Mouse (Mus musculus) intestine, embryonic 16.5 days (tissue): ENCODE data around the gene Gprc5d. TPM values are rescaled to one million over a fixed set of nuclear protein-coding genes. Genes with fewer than 3 reads are reported as not detected.

ENCODE experiments used
- ATAC-seq: fragments of 200-750 bp; cut with Nextera tagmentation; 2 replicates; pipeline ENCODE4 v1.8.0; 2017; ENCODE audit warnings: moderate TSS enrichment, moderate library complexity
- H3K27ac ChIP-seq: fragments of 300-500 bp; sonication (generic); 2 replicates; pipeline ENCODE4 v1.5.1; 2014; ENCODE audit warnings: mild to moderate bottlenecking, low read length
- H3K27me3 ChIP-seq: fragments of 300-500 bp; sonication (generic); replicated peaks from 2 replicates; pipeline ENCODE4 v1.6.1; 2014; ENCODE audit warnings: low read length, control low read depth, mixed read lengths; ENCODE audit not compliant: control insufficient read depth, insufficient read depth
- H3K36me3 ChIP-seq: fragments of 300-500 bp; sonication (generic); 2 replicates; pipeline ENCODE4 v1.6.1; 2014; ENCODE audit warnings: low read length, control low read depth; ENCODE audit not compliant: control insufficient read depth, insufficient read depth
- H3K4me1 ChIP-seq: fragments of 300-500 bp; sonication (generic); 2 replicates; pipeline ENCODE4 v1.6.1; 2014; ENCODE audit warnings: low read length, control low read depth, mixed read lengths; ENCODE audit not compliant: control insufficient read depth, insufficient read depth
- H3K4me2 ChIP-seq: fragments of 300-500 bp; sonication (generic); 2 replicates; pipeline ENCODE4 v1.6.1; 2014; ENCODE audit warnings: low read depth, low read length, control low read depth
- H3K4me3 ChIP-seq: fragments of 300-500 bp; sonication (generic); 2 replicates; pipeline ENCODE4 v1.5.1; 2014; ENCODE audit warnings: mild to moderate bottlenecking, low read length
- H3K9ac ChIP-seq: fragments of 300-500 bp; sonication (generic); 2 replicates; pipeline ENCODE4 v1.6.1; 2014; ENCODE audit warnings: low read depth, low read length
- H3K9me3 ChIP-seq: fragments of 300-500 bp; sonication (generic); 2 replicates; pipeline ENCODE4 v1.6.1; 2016; ENCODE audit warnings: low read length, control low read depth; ENCODE audit not compliant: control insufficient read depth
- WGBS: fragments of 180-500 bp; shearing (Covaris S2); extraction: QIAGEN DNeasy Blood & Tissue Kit; methylation state at CpG from one replicate; pipeline ENCODE4 v1.1.7; 2014; 5-methylcytosine and 5-hydroxymethylcytosine counted together
- polyA plus RNA-seq: library from polyadenylated mRNA; unstranded; fragments of >200 nt; fragmentation: Nextera tagmentation; extraction: Ambion mirVana; gene quantifications from 2 replicates; pipeline ENCODE4 v1.2.1, GENCODE M21; 2015

The Gprc5d gene
- polyA plus RNA-seq, result 0.10 TPM in 2 replicates

DNA sequence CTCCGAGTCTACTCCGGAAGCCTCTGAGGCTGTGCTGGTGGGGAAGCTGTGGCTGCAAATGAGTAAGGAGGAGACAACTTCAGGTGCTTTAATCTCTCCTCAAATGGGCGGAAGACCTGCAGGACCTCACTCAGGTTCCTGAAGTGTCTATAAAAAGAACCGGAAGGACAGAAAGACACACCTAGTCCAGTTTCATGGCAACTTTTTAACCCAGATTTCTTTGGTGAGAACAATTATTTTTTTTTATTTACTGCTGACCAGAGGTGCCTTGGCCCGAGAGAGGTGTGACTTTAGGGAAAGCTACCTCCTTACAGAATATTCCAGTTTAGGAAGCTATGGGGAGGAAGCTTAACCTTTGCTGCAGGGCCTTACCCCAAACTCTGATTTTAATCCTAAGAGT is at the start of gene Gprc5d:
Gprc5d (minus strand) TSS at position 101 of the 400 bp plus-strand sequence.
- H3K36me3 ChIP-seq, result no peaks in the 10 kb centered on the region
- 88% methylated on average over 5 of the region's 5 CpGs for WGBS
- no peak within 1 kb of the TSS for H3K4me2 ChIP-seq
- no peak for ATAC-seq
- H3K4me1 ChIP-seq, result no peaks in the 10 kb centered on the region
- H3K27ac ChIP-seq, result no peak within 1 kb of the TSS
- no peak within 1 kb of the TSS for H3K4me3 ChIP-seq
- no peaks in the 10 kb centered on the region for H3K27me3 ChIP-seq
- no peaks in the 10 kb centered on the region for H3K9me3 ChIP-seq
- H3K9ac ChIP-seq, result no peak within 1 kb of the TSS

DNA sequence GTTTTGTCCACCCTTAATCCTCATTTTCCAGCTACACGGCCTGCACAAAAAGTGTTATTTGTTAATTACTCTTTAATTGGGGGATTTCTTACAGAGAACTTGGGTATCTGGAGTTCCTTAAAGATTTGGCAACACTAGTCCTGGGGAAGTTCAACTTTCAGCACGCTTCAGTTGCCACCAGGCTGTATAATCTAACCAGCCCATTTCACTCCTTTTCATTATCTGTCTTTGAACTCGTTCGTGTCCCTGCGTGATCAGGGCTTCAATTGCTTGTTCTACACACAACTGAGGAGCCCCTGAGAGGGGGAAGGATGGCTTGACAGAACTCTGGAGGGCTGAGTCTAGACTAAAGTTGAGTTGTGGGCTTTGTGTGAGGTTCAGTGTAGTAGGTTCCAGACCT is 48.6 kb upstream of the Gprc5d start:
- H3K27me3 ChIP-seq, result no peaks in the 10 kb centered on the region
- 51% methylated on average over 5 of the region's 5 CpGs for WGBS
- H3K9me3 ChIP-seq, result no peaks in the 10 kb centered on the region
- no peaks in the 10 kb centered on the region for H3K36me3 ChIP-seq
- peak overlapping the region; percentile 81 for H3K4me2 ChIP-seq
- peak overlapping the region; percentile 86; the same call in 1 of the 2 replicates for H3K9ac ChIP-seq
- no peak overlapping the region for H3K27ac ChIP-seq
- peaks cover 4% of the 10 kb centered on the region; the same call in 1 of the 2 replicates for H3K4me1 ChIP-seq
- ATAC-seq, result no peak
- H3K4me3 ChIP-seq, result peak overlapping the region; percentile 77

- Histone ChIP-seq H3K36me3 (no peaks in the 10 kb centered on the region), H3K9ac (no peak overlapping the region), H3K4me2 (peak overlapping the region; percentile 81; the same call in 1 of the 2 replicates), H3K4me3 (no peak overlapping the region), H3K27ac (no peak overlapping the region), H3K27me3 (no peaks in the 10 kb centered on the region), H3K9me3 (no peaks in the 10 kb centered on the region), H3K4me1 (peaks cover 4% of the 10 kb centered on the region; the same call in 1 of the 2 replicates)
- 86% methylated on average over 3 of the region's 3 CpGs for WGBS
- ATAC-seq, result no peak
Measured at GRCm38 (mm10) chr6:135166262-135166661, 48.2 kb upstream of the Gprc5d start.

DNA sequence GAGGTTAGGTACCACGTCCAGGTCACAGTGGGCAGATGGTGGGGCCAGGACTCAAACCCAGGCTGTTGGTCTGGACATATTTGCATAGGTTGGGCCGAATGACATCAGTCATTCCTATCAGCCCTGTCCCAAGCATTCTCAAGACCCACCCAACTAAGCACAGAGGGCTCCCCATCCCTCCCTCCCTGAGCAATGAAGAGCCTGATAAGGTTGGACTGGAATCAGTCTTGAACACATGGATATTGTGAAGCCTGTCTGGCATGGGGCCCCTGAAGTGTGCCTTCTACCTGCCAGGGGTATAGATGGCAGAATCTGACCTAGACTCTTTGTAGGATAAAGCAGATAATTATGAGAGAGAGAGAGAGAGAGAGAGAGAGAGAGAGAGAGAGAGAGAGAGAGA is 47.6 kb upstream of the Gprc5d start:
- Histone ChIP-seq H3K27ac (no peak overlapping the region), H3K36me3 (no peaks in the 10 kb centered on the region), H3K9ac (no peak overlapping the region), H3K4me2 (no peak overlapping the region), H3K4me1 (peaks cover 4% of the 10 kb centered on the region; the same call in 1 of the 2 replicates), H3K9me3 (no peaks in the 10 kb centered on the region), H3K4me3 (no peak overlapping the region), H3K27me3 (no peaks in the 10 kb centered on the region)
- WGBS, result 65% methylated on average over 2 of the region's 2 CpGs
- peak; percentile 6; the same call in 1 of the 2 replicates for ATAC-seq

- H3K9ac ChIP-seq, result no peak overlapping the region
- peaks cover 4% of the 10 kb centered on the region; the same call in 1 of the 2 replicates for H3K4me1 ChIP-seq
- no peak for ATAC-seq
- H3K9me3 ChIP-seq, result no peaks in the 10 kb centered on the region
- H3K4me3 ChIP-seq, result no peak overlapping the region
- H3K27ac ChIP-seq, result no peak overlapping the region
- no peak overlapping the region for H3K4me2 ChIP-seq
- H3K27me3 ChIP-seq, result no peaks in the 10 kb centered on the region
- 61% methylated on average over 3 of the region's 3 CpGs for WGBS
- no peaks in the 10 kb centered on the region for H3K36me3 ChIP-seq
Measured at GRCm38 (mm10) chr6:135165191-135165590, 47.1 kb upstream of the Gprc5d start.

DNA sequence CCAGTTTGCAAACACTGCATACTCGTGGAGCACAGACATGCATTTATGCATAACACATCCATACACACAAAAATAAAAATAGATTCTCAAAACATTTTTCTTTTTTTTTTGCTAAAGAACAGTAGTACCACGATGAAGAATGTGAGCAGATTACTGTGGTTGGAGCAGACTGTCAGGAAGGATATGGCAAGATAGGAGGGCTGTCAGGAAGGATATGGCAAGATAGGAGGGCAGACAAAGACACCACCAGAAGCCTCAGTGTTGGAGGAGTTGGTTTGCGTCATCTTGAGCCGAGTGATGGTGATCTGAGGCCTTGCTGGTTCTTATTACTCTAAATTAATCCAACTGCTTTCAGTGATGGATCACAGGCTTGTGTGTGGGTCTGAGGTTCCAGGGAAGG is 44.8 kb upstream of the Gprc5d start:
- H3K9me3 ChIP-seq, result no peaks in the 10 kb centered on the region
- no peak overlapping the region for H3K9ac ChIP-seq
- no peak overlapping the region for H3K27ac ChIP-seq
- no peaks in the 10 kb centered on the region for H3K27me3 ChIP-seq
- 72% methylated on average over 4 of the region's 4 CpGs for WGBS
- no peak overlapping the region for H3K4me3 ChIP-seq
- no peaks in the 10 kb centered on the region for H3K36me3 ChIP-seq
- no peaks in the 10 kb centered on the region; the same call in 1 of the 2 replicates for H3K4me1 ChIP-seq
- H3K4me2 ChIP-seq, result no peak overlapping the region
- no peak for ATAC-seq

- Histone ChIP-seq H3K9ac (no peak overlapping the region), H3K9me3 (no peaks in the 10 kb centered on the region), H3K4me1 (no peaks in the 10 kb centered on the region; the same call in 1 of the 2 replicates), H3K4me3 (no peak overlapping the region), H3K27me3 (no peaks in the 10 kb centered on the region), H3K36me3 (no peaks in the 10 kb centered on the region), H3K4me2 (no peak overlapping the region), H3K27ac (no peak overlapping the region)
- 88% methylated on average over 3 of the region's 3 CpGs for WGBS
- ATAC-seq, result no peak
Measured at GRCm38 (mm10) chr6:135162311-135162710, 44.2 kb upstream of the Gprc5d start.

- no peaks in the 10 kb centered on the region for H3K27me3 ChIP-seq
- no peak overlapping the region for H3K27ac ChIP-seq
- ATAC-seq, result no peak
- no peaks in the 10 kb centered on the region for H3K36me3 ChIP-seq
- H3K4me1 ChIP-seq, result peaks cover 2% of the 10 kb centered on the region
- H3K4me2 ChIP-seq, result no peak overlapping the region
- no peaks in the 10 kb centered on the region for H3K9me3 ChIP-seq
- H3K4me3 ChIP-seq, result no peak overlapping the region
- 62% methylated on average over 4 of the region's 4 CpGs for WGBS
- H3K9ac ChIP-seq, result no peak overlapping the region
Measured at GRCm38 (mm10) chr6:135161356-135161755, 43.3 kb upstream of the Gprc5d start.

DNA sequence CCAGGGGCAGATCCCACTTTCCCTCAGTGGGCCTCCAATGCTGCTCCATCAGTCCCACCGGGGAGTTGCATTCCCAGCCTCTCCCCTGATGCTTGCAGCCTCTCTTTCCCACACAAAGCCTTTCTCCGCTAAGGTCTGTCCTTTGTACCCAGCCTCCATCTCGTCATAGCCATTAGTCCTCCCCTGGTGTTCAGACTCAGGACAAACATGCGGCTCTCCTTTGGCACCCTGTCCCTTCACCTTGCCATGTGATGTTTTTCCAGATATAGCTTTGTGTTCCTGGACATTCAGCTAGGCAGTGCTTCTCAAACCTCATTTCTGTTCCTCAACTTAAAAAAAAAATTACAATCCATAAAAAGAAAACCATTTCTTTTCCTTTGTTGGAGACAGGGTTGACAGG is 40.4 kb upstream of the Gprc5d start:
- Histone ChIP-seq H3K27ac (no peak overlapping the region), H3K27me3 (no peaks in the 10 kb centered on the region), H3K4me3 (no peak overlapping the region), H3K4me2 (no peak overlapping the region), H3K36me3 (0 out of 2 replicates have a peak, but pooled peaks cover 3% of the 10 kb centered on the region), H3K9ac (no peak overlapping the region), H3K4me1 (peaks cover 2% of the 10 kb centered on the region; the same call in 1 of the 2 replicates), H3K9me3 (no peaks in the 10 kb centered on the region)
- WGBS, result 61% methylated on average over 4 of the region's 4 CpGs
- no peak for ATAC-seq

DNA sequence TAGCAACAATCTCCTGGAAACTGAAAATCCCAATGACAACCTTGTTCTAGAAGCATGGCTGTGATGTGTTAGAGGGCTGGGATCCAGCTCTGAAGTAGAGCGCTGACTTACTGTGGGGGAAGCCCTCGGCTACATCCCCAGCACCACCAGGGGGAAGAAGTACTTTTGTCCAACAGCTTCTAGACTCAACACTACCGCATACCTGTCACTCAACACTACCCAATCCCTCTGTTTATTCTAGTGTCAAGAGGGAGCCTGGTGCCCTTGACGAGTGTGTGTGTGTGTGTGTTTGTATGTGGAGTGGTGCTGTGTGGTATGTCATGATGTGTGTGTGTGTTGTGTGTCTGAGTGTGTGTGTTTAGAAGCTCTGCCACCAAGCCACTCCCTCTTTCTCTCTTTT is 39.4 kb upstream of the Gprc5d start:
- 64% methylated on average over 4 of the region's 4 CpGs for WGBS
- H3K27me3 ChIP-seq, result no peaks in the 10 kb centered on the region
- no peaks in the 10 kb centered on the region for H3K9me3 ChIP-seq
- no peak overlapping the region for H3K4me2 ChIP-seq
- no peak overlapping the region for H3K9ac ChIP-seq
- no peak for ATAC-seq
- H3K4me3 ChIP-seq, result no peak overlapping the region
- H3K36me3 ChIP-seq, result 0 out of 2 replicates have a peak, but pooled peaks cover 6% of the 10 kb centered on the region
- peaks cover 2% of the 10 kb centered on the region; the same call in 1 of the 2 replicates for H3K4me1 ChIP-seq
- H3K27ac ChIP-seq, result no peak overlapping the region
